Mouse (Mus musculus) kidney, adult 11 months (tissue): ENCODE results near the gene Nup133.

Experiments used
- DNase-seq: peaks from one replicate; pipeline ENCODE4 v3.0.0; 2022

Nup133 gene

DNA sequence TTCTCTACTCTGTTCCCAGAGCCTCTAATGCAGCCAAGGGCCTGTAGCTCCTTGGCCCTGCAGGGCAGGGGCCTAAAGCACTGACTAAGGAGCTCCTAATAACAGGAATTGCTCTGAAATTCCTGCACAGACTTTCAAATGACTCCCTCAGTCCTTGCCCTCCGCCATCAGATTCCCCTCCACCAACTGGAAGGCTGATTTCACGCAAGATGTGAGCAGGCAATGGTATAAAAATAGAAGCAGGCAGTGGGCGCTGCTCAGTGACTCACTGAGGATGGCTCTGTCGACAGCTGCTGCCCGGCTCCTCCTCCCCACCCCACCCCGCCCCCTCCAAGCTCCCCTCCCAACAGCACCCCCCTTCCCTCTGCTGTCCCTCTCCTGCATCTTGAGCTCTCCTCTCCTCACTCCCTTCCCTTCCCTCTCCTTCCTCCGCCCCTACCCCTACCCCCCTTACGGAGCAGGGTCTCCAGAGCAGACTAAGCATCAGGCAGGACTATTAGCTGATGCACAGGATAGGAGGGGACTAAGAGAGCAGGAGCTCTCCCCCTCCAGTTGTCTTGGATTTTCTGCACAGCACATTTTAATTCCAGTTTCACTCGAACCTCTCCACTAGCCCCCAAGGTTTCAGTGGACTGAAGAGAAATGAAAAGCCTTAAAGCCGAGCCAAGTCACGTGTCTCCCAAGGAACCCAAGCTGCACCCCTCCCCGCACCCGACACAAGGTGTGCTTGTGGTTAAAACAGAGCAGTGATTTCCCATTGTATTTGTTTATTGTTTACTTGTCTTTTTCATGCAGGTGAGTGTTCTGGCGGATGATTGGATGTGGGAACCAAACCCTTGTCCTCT is 64.1 kb downstream of the Nup133 start:
- no peak for DNase-seq

DNA sequence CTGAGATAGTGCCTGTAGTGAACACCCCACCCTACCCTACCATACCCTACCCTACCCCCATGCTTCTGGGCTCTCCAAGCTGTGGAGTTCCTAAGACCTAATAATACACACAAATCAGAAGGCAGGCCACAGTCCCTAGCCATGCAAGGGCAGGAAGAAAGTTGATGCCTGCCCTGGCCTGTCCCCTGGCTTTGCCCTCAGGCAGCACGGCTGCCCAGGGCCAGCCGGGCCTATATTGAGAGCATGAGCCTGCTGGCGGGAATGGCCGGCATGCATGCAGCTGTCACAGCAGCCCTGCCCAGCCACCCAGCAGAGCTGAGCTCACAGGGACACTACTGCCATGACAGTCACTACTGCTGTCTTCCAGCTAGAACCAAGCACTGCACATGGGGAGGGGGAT is 66.0 kb downstream of the Nup133 start:
- no peak for DNase-seq

DNA sequence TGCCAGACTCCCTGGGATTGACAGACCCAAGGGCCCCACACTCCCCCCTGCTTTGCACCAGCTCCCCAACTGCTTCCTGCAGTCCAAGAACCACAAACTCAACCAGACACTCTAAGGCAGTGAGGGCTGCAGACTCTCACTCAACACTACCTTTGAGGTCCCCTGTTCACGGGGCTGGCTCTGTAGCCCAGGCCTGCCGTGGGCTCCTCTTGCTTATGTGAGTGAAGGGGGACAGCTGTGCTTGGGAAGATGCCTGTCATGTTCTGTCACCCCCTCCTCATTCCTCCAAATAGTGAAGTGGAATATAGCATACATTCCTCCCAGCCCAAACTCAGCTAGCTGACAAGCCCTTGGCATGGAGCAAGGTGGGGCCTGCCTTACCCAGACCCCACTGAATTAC is 66.7 kb downstream of the Nup133 start:
- no peak for DNase-seq

DNA sequence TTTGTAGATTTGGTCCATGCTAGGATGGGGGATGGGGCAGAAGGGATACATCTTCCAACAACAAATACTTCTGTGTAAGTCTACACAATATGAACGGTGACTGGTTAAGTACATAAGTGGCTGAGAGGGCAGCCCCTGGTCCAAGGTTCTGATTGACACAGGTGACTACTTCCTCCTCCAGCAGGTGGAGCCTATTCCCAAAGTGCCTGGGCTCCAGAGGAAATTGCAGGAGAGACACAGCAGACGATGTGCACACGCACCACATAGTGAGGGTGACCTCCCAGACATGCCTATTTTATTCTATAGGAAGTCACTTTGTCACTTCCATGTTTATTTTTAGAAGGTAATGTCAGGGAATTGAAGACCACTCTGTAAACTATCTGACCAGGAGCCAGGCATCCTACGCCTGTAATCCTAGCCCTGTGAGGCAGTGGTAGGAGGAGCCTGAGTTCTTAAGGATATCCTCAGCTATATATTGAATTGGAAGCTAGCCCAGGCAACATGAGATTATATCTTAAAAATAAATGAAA is 68.2 kb downstream of the Nup133 start:
- no peak for DNase-seq

DNA sequence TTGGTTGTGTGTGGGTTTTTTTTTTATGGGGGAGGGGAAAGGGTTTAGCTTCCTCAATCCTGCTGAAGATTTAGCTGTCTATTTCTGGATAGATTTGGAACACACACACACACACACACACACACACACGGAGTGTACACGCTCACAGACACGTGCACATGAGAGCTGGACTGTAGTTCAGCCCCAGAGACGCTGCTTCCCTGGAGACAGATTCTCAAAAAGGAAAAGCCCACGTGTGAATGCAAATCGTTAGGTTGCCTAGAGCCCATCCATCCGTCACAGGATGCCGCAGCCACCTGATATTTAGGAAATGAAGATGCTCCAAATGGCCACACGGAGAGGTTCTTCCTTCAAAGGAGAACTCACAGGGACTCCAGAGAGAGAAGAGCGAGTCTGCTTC is 68.8 kb downstream of the Nup133 start:
- DNase-seq, result no peak

DNA sequence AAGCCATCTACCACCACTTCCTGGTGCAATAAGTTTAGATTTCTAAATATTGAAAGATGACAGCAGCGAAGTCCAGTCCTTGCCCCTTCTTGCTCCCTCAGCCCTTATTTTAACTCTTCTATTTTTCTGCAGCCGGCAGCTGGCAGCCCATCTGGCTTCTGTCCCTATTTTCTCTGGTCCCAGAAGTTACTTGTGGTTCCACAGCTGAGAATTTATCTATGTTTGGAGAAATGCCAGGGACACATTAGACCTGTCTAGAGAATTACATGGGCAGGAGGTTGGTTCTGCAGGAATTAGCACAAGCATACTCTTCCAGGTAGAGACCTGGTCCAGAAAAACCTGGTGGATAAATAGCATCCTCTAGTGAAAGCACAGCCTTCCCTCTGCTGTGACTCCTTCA is 71.2 kb downstream of the Nup133 start:
- DNase-seq, result no peak

DNA sequence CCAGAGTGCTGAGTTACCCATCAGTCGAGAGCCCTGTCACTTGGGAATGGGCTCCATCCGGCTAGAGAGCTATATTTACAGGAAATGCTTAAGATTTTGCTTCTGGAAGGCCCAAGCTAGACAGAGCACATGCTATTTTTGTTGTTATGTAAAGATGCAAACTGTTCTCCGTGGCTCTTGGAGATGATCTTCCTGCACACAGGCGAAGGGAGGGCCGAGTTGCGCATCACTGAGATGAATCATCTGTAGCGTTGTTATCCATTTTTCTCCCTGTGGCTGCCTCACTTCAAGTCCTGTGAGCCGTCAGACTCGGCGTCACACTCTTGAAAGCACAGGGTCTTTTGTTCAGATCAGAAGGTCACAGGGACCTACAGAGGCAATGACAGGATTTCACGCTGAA is 74.7 kb downstream of the Nup133 start:
- no peak for DNase-seq

DNA sequence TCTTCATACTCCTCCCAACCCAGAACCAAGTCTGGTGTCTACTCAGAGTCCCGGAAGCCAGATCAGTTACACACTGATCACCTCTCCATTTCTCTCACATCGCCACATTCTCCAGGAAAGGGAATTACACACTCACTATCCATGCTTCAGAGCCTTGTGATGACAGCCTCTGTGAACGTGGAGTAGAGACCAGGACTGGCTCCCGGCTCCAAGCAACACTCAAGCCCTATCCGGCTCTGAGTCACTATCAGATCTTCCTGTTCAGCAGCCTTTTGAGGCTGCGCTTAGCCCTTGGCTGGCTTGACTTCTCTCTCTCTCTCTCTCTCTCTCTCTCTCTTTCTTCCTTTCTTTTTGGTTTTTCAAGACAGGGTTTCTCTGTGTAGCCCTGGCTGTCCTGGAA is 75.7 kb downstream of the Nup133 start:
- DNase-seq, result no peak

DNA sequence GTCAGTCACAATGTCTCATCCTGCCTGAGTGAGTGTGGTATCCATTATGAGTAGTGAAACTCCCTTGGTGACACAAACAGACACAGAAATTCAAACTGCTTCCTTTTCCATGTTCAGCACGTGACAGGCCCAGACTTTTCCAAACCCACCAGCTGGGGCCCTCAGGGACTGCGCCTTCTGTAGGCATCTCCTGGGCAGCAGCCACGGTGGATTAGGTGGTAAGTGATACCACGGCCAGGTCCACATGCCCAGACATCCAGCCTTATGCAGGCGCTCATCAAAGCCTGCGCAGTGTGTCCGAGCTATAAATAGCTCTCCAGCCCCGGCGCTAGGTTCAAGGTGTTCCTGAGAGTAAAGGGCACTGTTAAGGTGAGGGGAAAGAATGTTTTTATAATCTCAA is 77.0 kb downstream of the Nup133 start:
- no peak for DNase-seq

DNA sequence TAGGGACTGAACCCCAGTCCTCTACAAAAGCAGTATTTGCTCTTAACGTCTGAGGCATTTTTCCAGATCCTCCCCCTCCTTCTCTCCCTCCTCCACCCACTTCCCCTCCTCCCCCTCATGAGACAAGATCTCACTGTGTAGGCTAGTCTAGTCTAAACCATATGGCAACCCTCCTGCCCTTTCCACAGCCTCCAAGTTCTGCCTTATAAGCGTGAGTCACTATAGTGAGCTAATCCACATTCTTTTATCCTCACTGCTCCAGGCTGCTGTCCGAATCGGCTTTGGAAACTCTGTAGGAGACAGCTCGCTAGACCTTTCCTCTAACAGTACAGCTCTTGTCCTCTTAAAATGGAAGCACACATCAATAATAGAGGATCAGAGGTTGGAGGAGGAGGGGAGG is 82.1 kb downstream of the Nup133 start:
- DNase-seq, result no peak

DNA sequence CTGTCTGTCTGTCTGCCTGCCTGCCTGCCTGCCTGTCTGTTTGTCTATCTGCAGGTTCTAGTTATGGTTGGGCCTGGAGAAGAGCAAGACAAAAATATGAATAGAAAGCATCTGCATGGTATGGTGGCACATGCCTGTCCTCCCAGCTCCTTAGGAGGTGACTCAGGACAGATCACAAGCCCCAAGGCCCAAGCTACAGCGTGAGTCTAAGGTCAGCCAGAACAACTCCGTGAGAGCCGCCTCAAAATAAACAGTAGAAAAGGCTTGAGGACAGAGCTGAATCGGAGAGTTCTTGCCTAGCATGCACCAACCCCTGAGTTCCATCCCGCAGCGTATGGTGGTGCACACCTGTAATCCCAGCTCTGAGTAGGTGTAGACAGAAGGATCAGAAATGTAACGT is 83.3 kb downstream of the Nup133 start:
- DNase-seq, result no peak

DNA sequence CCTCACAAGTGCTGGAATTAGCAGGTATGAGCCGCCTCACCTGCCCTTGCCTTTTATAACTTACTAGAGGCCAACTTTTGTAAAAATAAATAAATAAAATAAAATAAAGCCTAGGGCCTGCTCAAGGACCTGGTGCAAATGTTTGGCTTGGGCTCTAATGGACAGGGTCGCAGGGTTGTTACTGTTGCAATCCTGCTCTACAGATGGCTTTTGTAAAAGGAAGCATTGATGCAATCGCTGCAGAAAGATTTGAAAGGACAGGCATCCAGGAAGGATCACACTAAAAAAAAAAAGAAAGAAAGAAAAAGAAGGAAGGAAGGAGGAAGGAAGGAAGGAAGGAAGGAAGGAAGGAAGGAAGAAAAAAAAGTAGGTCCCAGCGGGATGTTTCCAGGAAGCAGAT is 88.7 kb downstream of the Nup133 start:
- DNase-seq, result no peak

DNA sequence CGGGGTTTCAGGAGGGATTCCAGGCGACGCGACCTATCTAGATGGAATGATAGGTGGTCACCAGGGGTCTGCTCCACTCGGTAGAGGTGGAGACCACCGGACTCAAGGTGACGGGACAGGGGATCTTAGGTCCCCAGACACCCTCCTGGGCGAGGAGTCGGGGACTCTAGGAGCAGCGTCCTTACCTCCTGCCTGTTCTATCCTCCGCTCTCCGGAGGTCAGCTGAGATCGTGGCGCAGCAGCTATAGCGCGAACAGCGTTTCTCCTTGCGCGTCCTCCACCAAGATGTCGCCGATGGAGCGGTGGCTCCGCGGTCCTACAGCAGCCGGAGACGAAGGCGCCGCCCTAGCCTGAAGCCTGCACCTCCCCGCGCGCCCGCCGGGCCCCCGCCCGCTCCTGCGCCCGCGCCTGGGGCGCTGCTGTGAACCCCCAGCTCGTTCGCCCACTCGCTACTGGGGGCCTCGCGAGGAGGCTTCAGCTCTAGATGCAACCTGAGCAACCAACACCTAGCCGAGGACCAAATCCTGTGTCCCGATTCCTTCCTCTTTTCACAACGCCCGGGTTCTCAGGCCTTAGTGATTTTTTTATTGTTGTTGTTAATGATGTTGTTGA is 89.3 kb downstream of the Nup133 start, which contains the start of gene Ccsap:
Gene Ccsap (minus strand): TSS at position 562 of the 612 bp plus-strand sequence.
- no peak for DNase-seq

DNA sequence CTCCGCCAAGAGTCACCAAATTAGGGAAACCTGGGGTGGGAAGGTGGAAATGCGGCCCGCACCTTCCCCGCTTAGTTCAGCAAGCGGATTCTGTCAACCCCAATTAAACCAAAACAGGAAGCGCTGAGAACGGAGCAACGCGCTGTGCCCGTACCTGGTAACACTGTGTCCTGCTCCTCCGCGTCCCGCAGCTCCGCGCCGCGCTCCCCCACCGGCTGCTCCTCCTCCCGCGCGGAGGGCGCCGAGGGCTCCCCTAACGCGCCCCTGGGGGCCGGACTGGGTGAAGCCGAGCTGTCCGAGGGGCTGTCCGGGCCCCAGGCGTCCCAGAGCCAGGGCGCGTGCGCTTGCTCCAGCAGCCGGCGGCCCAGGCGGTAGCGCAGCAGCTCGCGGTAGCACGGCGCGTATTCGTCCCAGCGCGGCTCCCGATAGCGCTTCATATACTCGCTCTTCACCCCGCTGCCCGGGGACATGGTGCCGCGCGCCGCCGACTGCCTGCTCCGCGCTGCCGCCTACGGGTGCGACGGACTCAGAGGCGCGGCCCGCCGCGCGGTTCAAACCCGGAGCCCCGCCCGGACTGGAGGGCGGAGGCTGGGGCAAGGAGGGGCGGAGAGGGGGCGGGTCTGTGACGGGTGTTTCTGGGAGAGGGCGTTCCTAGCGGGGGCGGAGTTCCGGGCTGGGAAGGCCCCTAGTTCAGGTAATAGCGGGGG is 90.0 kb downstream of the Nup133 start:
- DNase-seq, result peak; percentile 87

DNA sequence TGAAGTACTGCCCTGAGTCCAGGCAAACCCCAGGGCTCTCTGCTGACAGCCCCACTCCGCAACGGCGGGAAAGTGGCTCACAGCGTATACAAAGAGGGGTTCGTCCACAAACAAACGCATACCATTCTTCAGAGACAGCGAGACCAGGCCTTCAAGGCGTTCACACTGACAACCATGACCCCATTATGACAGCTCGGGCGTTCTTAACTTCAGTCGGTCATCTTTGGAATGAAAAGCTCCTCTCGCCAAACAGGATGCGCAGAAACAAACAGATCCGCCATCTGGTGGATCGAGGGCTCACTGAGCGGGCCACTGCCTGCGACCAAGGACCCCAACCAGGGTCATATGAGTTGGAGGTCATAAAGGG is 90.5 kb downstream of the Nup133 start:
- peak; percentile 6 for DNase-seq

DNA sequence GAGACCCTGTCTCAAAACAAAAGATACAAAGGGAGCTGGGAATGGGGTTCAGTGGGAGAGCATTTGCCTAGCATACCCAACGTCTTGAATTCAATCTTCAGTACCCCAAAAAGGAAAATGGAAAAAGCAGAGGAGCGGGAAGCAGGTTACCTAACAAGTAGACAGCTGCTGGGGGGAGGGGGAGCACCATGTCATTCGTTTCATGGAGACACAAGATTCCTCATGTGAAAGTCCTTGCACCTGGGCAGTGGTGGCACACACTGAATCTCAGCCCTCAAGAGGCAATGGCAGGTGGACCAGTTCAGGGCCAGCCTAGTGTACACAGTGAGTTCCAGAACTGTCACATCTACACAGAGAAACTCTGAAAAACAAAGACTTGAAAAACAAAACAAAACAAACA is 91.7 kb downstream of the Nup133 start:
- DNase-seq, result no peak

DNA sequence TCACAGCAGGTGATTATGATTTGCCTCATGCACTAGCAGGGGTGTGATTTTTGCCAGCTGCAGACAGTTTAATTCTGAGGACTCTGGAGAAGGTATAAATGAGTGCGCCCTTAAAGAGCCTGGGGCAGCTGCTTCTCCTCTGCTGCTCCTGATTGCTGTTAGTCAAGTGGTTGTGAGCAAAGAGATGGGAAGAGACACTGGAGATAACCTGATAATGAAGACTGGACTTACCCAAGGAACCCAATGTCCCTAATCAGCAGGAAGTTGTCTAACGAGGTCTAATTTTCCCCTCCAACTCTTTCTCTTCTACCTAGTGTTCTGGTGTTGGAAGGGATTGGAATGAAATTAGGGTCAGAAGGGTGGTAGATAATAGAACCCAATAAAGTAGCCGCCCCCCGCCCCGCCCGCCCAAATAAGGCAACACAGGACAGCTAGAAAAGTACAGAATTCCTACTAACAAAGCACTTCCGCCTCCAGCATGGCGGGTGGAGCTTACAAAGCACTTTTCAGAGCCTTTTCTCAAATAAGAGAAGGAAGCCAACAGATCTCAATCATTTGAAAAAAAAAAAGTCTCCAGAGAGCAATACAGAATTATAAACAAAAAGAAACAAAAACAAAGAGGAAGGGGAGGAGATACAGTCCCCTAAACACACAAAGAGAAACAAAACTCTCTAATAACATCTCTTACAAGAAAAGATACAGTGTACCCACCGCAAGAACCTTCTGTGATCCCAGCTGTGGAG is 94.2 kb downstream of the Nup133 start:
- no peak for DNase-seq

DNA sequence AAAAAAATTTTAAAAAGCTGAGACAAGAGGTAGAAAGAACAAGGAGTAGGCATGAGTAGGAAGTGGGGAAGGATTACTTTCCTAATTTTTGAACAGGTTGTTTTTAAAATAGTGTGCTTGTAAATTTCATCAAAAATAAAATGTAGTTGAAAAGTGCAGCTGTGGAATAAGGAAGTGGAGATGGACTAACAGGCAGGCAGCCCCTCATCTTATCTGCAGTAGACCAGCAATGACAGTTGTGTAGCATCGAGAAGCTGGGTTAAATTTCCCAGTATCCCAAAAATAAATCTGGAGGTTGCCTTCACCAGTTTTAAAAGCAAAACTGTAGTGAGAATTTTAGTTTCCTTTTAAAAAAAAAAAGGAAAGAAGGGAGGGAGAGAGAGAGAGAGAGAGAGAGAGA is 94.8 kb downstream of the Nup133 start:
- no peak for DNase-seq

DNA sequence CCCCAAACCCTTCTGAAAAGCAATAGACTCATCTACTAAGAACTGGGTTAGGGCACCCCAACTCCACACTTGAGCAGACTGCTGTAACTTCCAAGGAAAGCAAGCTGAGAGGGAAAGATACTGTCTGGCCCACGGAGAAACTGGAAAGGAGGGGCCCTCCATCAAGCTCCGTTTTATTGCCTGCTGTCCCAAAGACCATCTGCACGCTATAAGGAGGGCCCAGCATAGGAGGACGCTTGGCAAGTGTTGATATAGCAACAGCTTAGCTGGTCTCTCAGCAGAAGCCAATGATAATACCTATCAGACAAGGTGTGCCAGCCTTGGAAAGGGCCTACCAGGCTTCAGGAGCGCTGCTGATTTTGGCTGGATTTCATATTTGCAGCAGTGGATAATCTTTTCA is 97.5 kb downstream of the Nup133 start:
- no peak for DNase-seq

DNA sequence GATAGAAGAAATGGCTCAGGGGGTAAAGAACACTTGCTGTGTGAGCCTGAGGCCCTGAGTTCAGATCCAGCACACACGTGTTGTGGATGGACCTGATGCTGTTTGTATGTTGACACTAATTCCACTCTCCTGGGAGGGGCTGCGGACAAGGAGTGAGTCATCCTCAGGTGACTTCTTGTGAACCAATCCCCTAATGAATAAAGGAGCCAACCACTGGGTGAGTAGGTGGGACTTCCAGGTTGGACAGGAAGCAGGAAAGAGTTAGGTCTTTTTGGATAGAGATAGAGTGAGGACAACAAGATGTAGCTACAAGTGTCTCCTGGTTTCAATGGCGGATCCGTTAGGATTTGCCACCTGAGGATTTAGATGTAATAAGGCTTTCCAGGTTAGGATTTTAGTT is 99.7 kb downstream of the Nup133 start:
- no peak for DNase-seq

DNA sequence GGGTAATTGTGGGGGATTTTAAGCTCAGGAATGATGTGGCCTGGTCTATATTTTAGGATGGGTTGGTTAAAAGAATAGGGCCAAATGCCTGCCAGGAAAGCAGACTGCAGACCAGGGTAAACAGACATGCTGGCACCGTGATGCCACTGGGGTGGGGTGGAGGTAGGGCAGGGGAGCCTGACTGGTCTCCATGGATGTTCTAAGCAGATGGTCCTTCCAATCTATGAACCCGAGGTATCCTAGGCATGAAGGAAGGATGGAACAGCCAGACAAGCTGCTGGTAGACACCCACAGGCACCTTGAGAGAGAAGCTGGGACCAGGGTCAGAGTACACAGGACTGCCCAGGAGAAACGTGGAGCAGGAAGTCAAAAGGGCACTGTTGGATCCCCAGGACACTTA is 101.5 kb downstream of the Nup133 start:
- no peak for DNase-seq
